Mouse (Mus musculus): Measurements from ENCODE around the gene Ap2a2. TPM values are rescaled to one million over a fixed set of nuclear protein-coding genes. Genes with fewer than 3 reads are reported as not detected.

The Ap2a2 gene
- polyA plus RNA-seq, 1 experiment from 2014 or later, result 100 TPM

- DNase-seq (ENCODE audit: low spot score) (no peak), ATAC-seq (ENCODE audit: insufficient read depth, low FRiP score, low TSS enrichment) (no peak)
- Histone ChIP-seq H3K9me3 (ENCODE audit: control insufficient read depth, low read length) (no peaks in the 10 kb centered on the region), H3K9ac (ENCODE audit: low read length) (no peak overlapping the region), H3K4me1 (ENCODE audit: control insufficient read depth, insufficient read depth, low read length) (peaks cover 6% of the 10 kb centered on the region; the same call in 1 of the 2 replicates), H3K27ac (ENCODE audit: low read depth, low read length) (no peak overlapping the region), H3K27me3 (ENCODE audit: control insufficient read depth, insufficient read depth, low read length) (no peaks in the 10 kb centered on the region), H3K36me3 (ENCODE audit: control insufficient read depth, insufficient read depth, low read length) (no peaks in the 10 kb centered on the region; the same call in 1 of the 2 replicates), H3K4me3 (ENCODE audit: low read depth, low read length) (no peak overlapping the region), H3K4me2 (ENCODE audit: low read depth) (no peak overlapping the region)
- 72% methylated on average over 7 of the region's 7 CpGs for WGBS
Measured at GRCm38 (mm10) chr7:141564561-141564960, 2.6 kb downstream of the Ap2a2 start.

GRCm38 (mm10) chr7:141566587-141566986, 4.6 kb downstream of the Ap2a2 start:
- Histone ChIP-seq H3K36me3 (ENCODE audit: control insufficient read depth, insufficient read depth, low read length) (no peaks in the 10 kb centered on the region; the same call in 1 of the 2 replicates), H3K4me1 (ENCODE audit: control insufficient read depth, insufficient read depth, low read length) (peaks cover 3% of the 10 kb centered on the region; the same call in 1 of the 2 replicates), H3K27me3 (ENCODE audit: control insufficient read depth, insufficient read depth, low read length) (no peaks in the 10 kb centered on the region), H3K4me2 (ENCODE audit: low read depth) (no peak overlapping the region), H3K27ac (ENCODE audit: low read depth, low read length) (no peak overlapping the region), H3K9ac (ENCODE audit: low read length) (no peak overlapping the region), H3K4me3 (ENCODE audit: low read depth, low read length) (no peak overlapping the region), H3K9me3 (ENCODE audit: control insufficient read depth, low read length) (no peaks in the 10 kb centered on the region)
- ATAC-seq (ENCODE audit: insufficient read depth, low FRiP score, low TSS enrichment) (no peak), DNase-seq (ENCODE audit: low spot score) (no peak)
- 85% methylated on average over 7 of the region's 7 CpGs for WGBS

- Histone ChIP-seq H3K36me3 (ENCODE audit: control insufficient read depth, insufficient read depth, low read length) (no peaks in the 10 kb centered on the region; the same call in 1 of the 2 replicates), H3K9me3 (ENCODE audit: control insufficient read depth, low read length) (no peaks in the 10 kb centered on the region), H3K9ac (ENCODE audit: low read length) (no peak overlapping the region), H3K4me3 (ENCODE audit: low read depth, low read length) (no peak overlapping the region), H3K4me1 (ENCODE audit: control insufficient read depth, insufficient read depth, low read length) (no peaks in the 10 kb centered on the region), H3K4me2 (ENCODE audit: low read depth) (no peak overlapping the region), H3K27ac (ENCODE audit: low read depth, low read length) (no peak overlapping the region), H3K27me3 (ENCODE audit: control insufficient read depth, insufficient read depth, low read length) (no peaks in the 10 kb centered on the region)
- WGBS, result 85% methylated on average over 9 of the region's 9 CpGs
- ATAC-seq (ENCODE audit: insufficient read depth, low FRiP score, low TSS enrichment) (no peak), DNase-seq (ENCODE audit: low spot score) (no peak)
Measured at GRCm38 (mm10) chr7:141569283-141569803, 7.4 kb downstream of the Ap2a2 start.

GRCm38 (mm10) chr7:141569916-141570315, 7.9 kb downstream of the Ap2a2 start:
- DNase-seq (ENCODE audit: low spot score) (no peak), ATAC-seq (ENCODE audit: insufficient read depth, low FRiP score, low TSS enrichment) (no peak)
- Histone ChIP-seq H3K4me3 (ENCODE audit: low read depth, low read length) (no peak overlapping the region), H3K36me3 (ENCODE audit: control insufficient read depth, insufficient read depth, low read length) (no peaks in the 10 kb centered on the region; the same call in 1 of the 2 replicates), H3K27ac (ENCODE audit: low read depth, low read length) (no peak overlapping the region), H3K27me3 (ENCODE audit: control insufficient read depth, insufficient read depth, low read length) (no peaks in the 10 kb centered on the region), H3K4me2 (ENCODE audit: low read depth) (no peak overlapping the region), H3K9me3 (ENCODE audit: control insufficient read depth, low read length) (no peaks in the 10 kb centered on the region), H3K9ac (ENCODE audit: low read length) (no peak overlapping the region), H3K4me1 (ENCODE audit: control insufficient read depth, insufficient read depth, low read length) (no peaks in the 10 kb centered on the region)
- WGBS, result 100% methylated on average over 3 of the region's 3 CpGs

- Histone ChIP-seq H3K27me3 (ENCODE audit: control insufficient read depth, insufficient read depth, low read length) (no peaks in the 10 kb centered on the region), H3K4me3 (ENCODE audit: low read depth, low read length) (no peak overlapping the region), H3K36me3 (ENCODE audit: control insufficient read depth, insufficient read depth, low read length) (no peaks in the 10 kb centered on the region), H3K27ac (ENCODE audit: low read depth, low read length) (no peak overlapping the region), H3K4me2 (ENCODE audit: low read depth) (no peak overlapping the region), H3K4me1 (ENCODE audit: control insufficient read depth, insufficient read depth, low read length) (no peaks in the 10 kb centered on the region), H3K9ac (ENCODE audit: low read length) (no peak overlapping the region), H3K9me3 (ENCODE audit: control insufficient read depth, low read length) (no peaks in the 10 kb centered on the region)
- ATAC-seq (ENCODE audit: insufficient read depth, low FRiP score, low TSS enrichment), result no peak
- 80% methylated on average over 4 of the region's 4 CpGs for WGBS
- no peak for DNase-seq (ENCODE audit: low spot score)
Measured at GRCm38 (mm10) chr7:141570625-141571295, 8.8 kb downstream of the Ap2a2 start.

GRCm38 (mm10) chr7:141574041-141574440, 12.1 kb downstream of the Ap2a2 start:
- Histone ChIP-seq H3K4me3 (ENCODE audit: low read depth, low read length) (no peak overlapping the region), H3K36me3 (ENCODE audit: control insufficient read depth, insufficient read depth, low read length) (no peaks in the 10 kb centered on the region; the same call in 1 of the 2 replicates), H3K27ac (ENCODE audit: low read depth, low read length) (no peak overlapping the region), H3K27me3 (ENCODE audit: control insufficient read depth, insufficient read depth, low read length) (no peaks in the 10 kb centered on the region), H3K4me1 (ENCODE audit: control insufficient read depth, insufficient read depth, low read length) (no peaks in the 10 kb centered on the region), H3K4me2 (ENCODE audit: low read depth) (no peak overlapping the region), H3K9me3 (ENCODE audit: control insufficient read depth, low read length) (no peaks in the 10 kb centered on the region), H3K9ac (ENCODE audit: low read length) (no peak overlapping the region)
- 89% methylated on average over 3 of the region's 3 CpGs for WGBS
- ATAC-seq (ENCODE audit: insufficient read depth, low FRiP score, low TSS enrichment) (no peak), DNase-seq (ENCODE audit: low spot score) (no peak)

GRCm38 (mm10) chr7:141575481-141575880, 13.5 kb downstream of the Ap2a2 start:
- Histone ChIP-seq H3K4me3 (ENCODE audit: low read depth, low read length) (no peak overlapping the region), H3K27ac (ENCODE audit: low read depth, low read length) (no peak overlapping the region), H3K4me2 (ENCODE audit: low read depth) (no peak overlapping the region), H3K36me3 (ENCODE audit: control insufficient read depth, insufficient read depth, low read length) (no peaks in the 10 kb centered on the region; the same call in 1 of the 2 replicates), H3K9me3 (ENCODE audit: control insufficient read depth, low read length) (no peaks in the 10 kb centered on the region), H3K4me1 (ENCODE audit: control insufficient read depth, insufficient read depth, low read length) (no peaks in the 10 kb centered on the region), H3K9ac (ENCODE audit: low read length) (no peak overlapping the region), H3K27me3 (ENCODE audit: control insufficient read depth, insufficient read depth, low read length) (no peaks in the 10 kb centered on the region)
- WGBS, result 96% methylated on average over 2 of the region's 3 CpGs
- DNase-seq (ENCODE audit: low spot score) (no peak), ATAC-seq (ENCODE audit: insufficient read depth, low FRiP score, low TSS enrichment) (no peak)

GRCm38 (mm10) chr7:141577801-141578200, 15.8 kb downstream of the Ap2a2 start:
- ATAC-seq (ENCODE audit: insufficient read depth, low FRiP score, low TSS enrichment), result no peak
- Histone ChIP-seq H3K27ac (ENCODE audit: low read depth, low read length) (no peak overlapping the region), H3K9me3 (ENCODE audit: control insufficient read depth, low read length) (no peaks in the 10 kb centered on the region), H3K4me2 (ENCODE audit: low read depth) (no peak overlapping the region), H3K36me3 (ENCODE audit: control insufficient read depth, insufficient read depth, low read length) (no peaks in the 10 kb centered on the region; the same call in 1 of the 2 replicates), H3K9ac (ENCODE audit: low read length) (no peak overlapping the region), H3K4me1 (ENCODE audit: control insufficient read depth, insufficient read depth, low read length) (no peaks in the 10 kb centered on the region), H3K4me3 (ENCODE audit: low read depth, low read length) (no peak overlapping the region), H3K27me3 (ENCODE audit: control insufficient read depth, insufficient read depth, low read length) (no peaks in the 10 kb centered on the region)
- WGBS, result 89% methylated on average over 3 of the region's 3 CpGs
- DNase-seq (ENCODE audit: low spot score), result no peak

GRCm38 (mm10) chr7:141578511-141578910, 16.5 kb downstream of the Ap2a2 start:
- Histone ChIP-seq H3K4me2 (ENCODE audit: low read depth) (no peak overlapping the region), H3K36me3 (ENCODE audit: control insufficient read depth, insufficient read depth, low read length) (no peaks in the 10 kb centered on the region; the same call in 1 of the 2 replicates)
- ATAC-seq (ENCODE audit: insufficient read depth, low FRiP score, low TSS enrichment), result no peak

More at GRCm38 (mm10) chr7:141578511-141578910, 16.5 kb downstream of the Ap2a2 start:
- Histone ChIP-seq H3K4me1 (ENCODE audit: control insufficient read depth, insufficient read depth, low read length) (no peaks in the 10 kb centered on the region), H3K27me3 (ENCODE audit: control insufficient read depth, insufficient read depth, low read length) (no peaks in the 10 kb centered on the region), H3K9me3 (ENCODE audit: control insufficient read depth, low read length) (no peaks in the 10 kb centered on the region), H3K4me3 (ENCODE audit: low read depth, low read length) (no peak overlapping the region), H3K27ac (ENCODE audit: low read depth, low read length) (no peak overlapping the region), H3K9ac (ENCODE audit: low read length) (no peak overlapping the region)
- DNase-seq (ENCODE audit: low spot score), result no peak
- 93% methylated on average over 1 of the region's 1 CpGs for WGBS
